Mouse (Mus musculus) forelimb bud, embryonic 11.5 days (tissue): ENCODE data around the gene Zfp709.
"Not testable (repeated sequence)": the region's sequence is repeated elsewhere in the genome, so short reads cannot be mapped to it uniquely, and the experiment has no call there.

Experiments
- DNase-seq: peaks from one replicate; pipeline ENCODE4 v3.0.0-alpha.2; 2012; ENCODE audit warnings: low read depth, low spot score

Zfp709 gene

GRCm38 (mm10) chr8:71925791-71926190, 44.0 kb downstream of the Zfp709 start:
- no peak for DNase-seq

GRCm38 (mm10) chr8:71926551-71926950, 44.7 kb downstream of the Zfp709 start:
- DNase-seq, result no peak

- no peak for DNase-seq
Observed at GRCm38 (mm10) chr8:71927779-71928178, 46.0 kb downstream of the Zfp709 start.

DNA sequence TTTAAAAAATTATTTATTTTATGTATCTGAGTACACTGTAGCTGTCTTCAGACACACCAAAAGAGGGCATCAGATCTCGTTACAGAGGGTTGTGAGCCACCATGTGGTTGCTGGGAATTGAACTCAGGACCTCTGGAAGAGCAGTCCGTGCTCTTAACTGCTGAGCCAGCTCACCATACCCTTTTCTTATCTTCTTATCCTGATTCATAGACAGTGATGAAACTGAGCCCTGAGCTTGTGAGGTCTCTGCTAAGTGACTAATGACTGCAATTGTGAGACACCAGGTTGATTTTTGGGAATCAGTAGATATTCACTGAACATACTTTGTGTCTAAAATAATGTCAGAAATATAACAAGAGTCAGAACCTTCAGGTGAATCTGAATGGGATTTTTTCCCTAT, 56.2 kb downstream of the Zfp709 start:
- not testable (repeated sequence) for DNase-seq

DNA sequence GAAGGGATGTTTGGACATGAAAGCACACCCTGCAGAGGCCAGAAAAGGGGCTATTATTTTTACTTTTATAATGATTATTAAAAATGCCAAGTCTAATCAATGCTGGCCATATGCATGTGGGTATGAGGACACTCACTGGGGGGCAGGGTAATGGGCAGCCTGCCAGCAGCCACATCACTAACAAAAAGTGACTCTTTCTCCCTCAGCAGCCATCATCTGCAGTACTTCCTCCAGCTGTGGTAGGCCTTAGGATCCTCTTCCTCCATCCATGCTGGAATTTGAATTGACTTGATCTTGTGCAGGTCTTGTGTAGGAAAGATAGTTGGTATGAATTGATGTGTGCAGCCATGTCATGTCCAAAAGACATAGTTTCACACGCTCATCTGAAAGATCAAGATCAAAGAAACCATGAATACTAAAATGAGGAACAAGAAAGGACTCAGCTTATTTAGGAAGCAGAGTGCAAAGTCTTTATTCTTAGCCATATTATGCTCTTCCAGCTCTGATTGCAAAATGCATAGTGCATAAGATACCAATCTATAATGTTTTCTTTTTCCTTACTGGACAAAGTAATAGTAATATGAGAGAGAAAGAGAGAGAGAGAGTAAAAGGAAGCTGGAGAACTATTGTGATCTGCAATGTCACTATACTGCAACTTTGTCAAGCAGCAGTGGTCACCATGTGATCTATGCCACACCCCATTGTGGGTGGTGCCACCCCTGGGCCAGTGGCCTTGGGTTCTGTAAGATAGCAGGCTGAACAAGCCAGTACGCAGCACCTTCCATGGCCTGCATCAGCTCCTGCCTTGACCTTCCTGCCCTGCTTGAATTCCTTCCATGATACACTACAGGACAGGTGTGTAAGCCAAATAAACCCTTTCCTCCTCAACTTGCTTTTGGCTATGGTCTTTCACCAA, 58.7 kb downstream of the Zfp709 start:
- no peak for DNase-seq

DNA sequence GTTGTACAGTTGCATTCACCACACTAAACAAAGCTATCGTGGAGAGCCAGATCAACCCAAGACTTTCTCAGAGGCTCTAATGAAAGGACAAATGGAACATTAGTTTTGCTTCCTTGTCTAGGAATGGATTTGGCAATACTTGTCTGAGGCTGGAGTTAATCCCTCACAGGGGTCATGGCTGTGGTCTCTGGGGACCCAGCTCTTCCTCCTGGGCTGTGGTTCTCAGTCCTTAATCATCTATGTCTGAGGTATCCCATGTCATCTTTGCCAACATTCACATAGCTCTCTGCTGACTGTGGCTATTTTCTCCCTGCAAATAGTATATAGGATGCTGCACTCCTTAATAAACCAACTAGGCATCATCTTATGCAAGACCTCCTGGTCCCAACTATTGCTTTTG, 60.0 kb downstream of the Zfp709 start:
- DNase-seq, result no peak
